Mouse (Mus musculus) stomach, embryonic 16.5 days (tissue): ENCODE data around the gene Abt1. TPM values are rescaled to one million over a fixed set of nuclear protein-coding genes. Genes with fewer than 3 reads are reported as not detected.

Experiments used
- ATAC-seq: fragments of 200-750 bp; cut with Nextera tagmentation; 2 replicates; pipeline ENCODE4 v1.8.0; 2017; ENCODE audit warnings: moderate number of reproducible peaks, moderate TSS enrichment; ENCODE audit not compliant: insufficient read depth, low FRiP score
- H3K27ac ChIP-seq: fragments of 300-500 bp; sonication (generic); 2 replicates; pipeline ENCODE4 v1.5.1; 2014; ENCODE audit warnings: low read length
- H3K27me3 ChIP-seq: fragments of 300-500 bp; sonication (generic); 2 replicates; pipeline ENCODE4 v1.6.1; 2014; ENCODE audit warnings: low read length, control low read depth, mixed read lengths; ENCODE audit not compliant: control insufficient read depth, insufficient read depth
- H3K36me3 ChIP-seq: fragments of 300-500 bp; sonication (generic); 2 replicates; pipeline ENCODE4 v1.6.1; 2014; ENCODE audit warnings: low read length; ENCODE audit not compliant: control insufficient read depth, insufficient read depth
- H3K4me1 ChIP-seq: fragments of 300-500 bp; sonication (generic); 2 replicates; pipeline ENCODE4 v1.6.1; 2014; ENCODE audit warnings: low read length, control low read depth, mixed read lengths; ENCODE audit not compliant: control insufficient read depth, insufficient read depth
- H3K4me2 ChIP-seq: fragments of 300-500 bp; sonication (generic); 2 replicates; pipeline ENCODE4 v1.6.1; 2014; ENCODE audit warnings: low read depth, low read length, mixed read lengths
- H3K4me3 ChIP-seq: fragments of 300-500 bp; sonication (generic); replicated peaks from 2 replicates; pipeline ENCODE4 v1.5.1; 2014; ENCODE audit warnings: mild to moderate bottlenecking, low read length
- H3K9ac ChIP-seq: fragments of 300-500 bp; sonication (generic); 2 replicates; pipeline ENCODE4 v1.6.1; 2014; ENCODE audit warnings: low read length
- H3K9me3 ChIP-seq: fragments of 300-500 bp; sonication (generic); replicated peaks from 2 replicates; pipeline ENCODE4 v1.6.1; 2016; ENCODE audit warnings: low read length, control low read depth; ENCODE audit not compliant: control insufficient read depth
- WGBS: fragments of 180-500 bp; shearing (Covaris S2); extraction: QIAGEN DNeasy Blood & Tissue Kit; methylation state at CpG from one replicate; pipeline ENCODE4 v1.1.7; 2014; 5-methylcytosine and 5-hydroxymethylcytosine counted together
- polyA plus RNA-seq: library from polyadenylated mRNA; unstranded; fragments of >200 nt; fragmentation: Nextera tagmentation; extraction: Ambion mirVana; gene quantifications from 2 replicates; pipeline ENCODE4 v1.2.1, GENCODE M21; 2015

Gene Abt1
- polyA plus RNA-seq, 1 experiment from 2014 or later: 11.4 TPM

DNA sequence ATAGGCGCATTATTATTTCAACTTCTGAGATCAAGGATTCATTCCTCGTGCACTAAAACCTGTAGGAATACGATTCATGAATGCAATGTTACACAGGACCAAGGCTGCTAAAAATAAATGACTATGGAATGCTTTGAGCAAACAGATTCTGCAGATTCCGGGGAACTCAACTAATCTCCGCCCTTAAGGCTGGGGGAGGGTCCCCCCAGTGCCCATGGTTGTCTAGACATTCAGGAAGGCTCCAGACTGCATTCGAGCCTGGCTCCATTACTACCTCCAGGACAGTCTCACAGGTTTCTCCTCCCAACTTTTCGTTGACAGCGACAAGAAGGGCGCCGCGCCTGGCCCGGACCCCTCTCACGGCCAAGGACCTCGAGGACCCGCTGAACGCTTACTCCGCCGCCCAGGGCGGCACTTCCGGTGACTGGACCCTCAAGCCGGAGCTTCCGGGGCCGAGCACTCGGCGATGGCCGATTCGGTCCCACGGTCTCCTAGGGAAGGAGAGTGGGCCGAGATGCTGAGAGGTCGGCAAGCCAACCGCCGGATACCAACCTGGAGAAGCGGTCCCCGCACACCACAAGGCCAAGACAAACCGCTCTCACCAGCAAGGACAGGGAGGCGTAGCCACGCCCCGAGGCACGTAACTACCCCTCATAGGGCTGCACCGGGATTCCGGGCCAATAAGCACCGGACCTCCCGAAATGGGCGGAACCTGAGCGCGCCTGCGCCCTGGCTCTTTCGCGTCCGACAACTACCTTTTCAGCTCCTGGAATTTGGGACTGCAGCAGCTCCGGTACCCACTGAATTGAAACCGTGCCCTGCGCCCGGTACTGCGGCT is 54.9 kb downstream of the Abt1 start, which contains the start of gene Zfp322a:
Zfp322a (minus strand) TSS at position 626 of the 838 bp plus-strand sequence.
- under 1% methylated on average over 55 of the region's 55 CpGs for WGBS
- Histone ChIP-seq H3K4me3 (peak within 1 kb of the TSS; percentile 77), H3K36me3 (no peaks in the 10 kb centered on the region), H3K27me3 (no peaks in the 10 kb centered on the region), H3K9me3 (no peaks in the 10 kb centered on the region), H3K27ac (peak within 1 kb of the TSS; percentile 95), H3K9ac (peak within 1 kb of the TSS; percentile 88), H3K4me2 (peak within 1 kb of the TSS; percentile 68), H3K4me1 (peaks cover 10% of the 10 kb centered on the region)
- ATAC-seq: peak; percentile 100

Other genes starting within 250 kb of the Abt1 start
- gene Vmn1r220, start 235.9 kb downstream of the Abt1 start, polyA plus RNA-seq: not detected in 2 replicates
- not detected in 2 replicates for gene Vmn1r221, start 209.7 kb downstream of the Abt1 start, polyA plus RNA-seq
- not detected in 2 replicates for gene Vmn1r222, start 187.9 kb downstream of the Abt1 start, polyA plus RNA-seq
- not detected in 2 replicates for gene Vmn1r223, start 176.7 kb downstream of the Abt1 start, polyA plus RNA-seq
- 36.9 and 38.3 TPM in 2 replicates for gene Zfp322a, start 54.7 kb downstream of the Abt1 start, polyA plus RNA-seq
- gene Btn1a1, start 42.0 kb upstream of the Abt1 start, polyA plus RNA-seq: 0.21 and 0.22 TPM in 2 replicates
- 0.14 and 0.28 TPM in 2 replicates for gene Btn2a2, start 65.0 kb upstream of the Abt1 start, polyA plus RNA-seq
- gene Hist1h4h, start 107.2 kb upstream of the Abt1 start, polyA plus RNA-seq: 5.7 and 6.3 TPM in 2 replicates
- gene Hist1h2af, start 110.0 kb upstream of the Abt1 start, polyA plus RNA-seq: 0.74 and 3.1 TPM in 2 replicates
- 4.7 and 6.1 TPM in 2 replicates for gene Hist1h3g, start 111.6 kb upstream of the Abt1 start, polyA plus RNA-seq
- 1.1 and 1.4 TPM in 2 replicates for gene Hist1h2bh, start 119.5 kb upstream of the Abt1 start, polyA plus RNA-seq
- gene Hist1h3f, start 120.2 kb upstream of the Abt1 start, polyA plus RNA-seq: 0.81 and 0.90 TPM in 2 replicates
- gene Hist1h4f, start 127.8 kb upstream of the Abt1 start, polyA plus RNA-seq: 1.6 TPM in 1 of 2 replicates, not detected in the other
- 0.67 and 0.93 TPM in 2 replicates for gene Hist1h1d, start 129.4 kb upstream of the Abt1 start, polyA plus RNA-seq
- gene Hist1h3e, start 138.5 kb upstream of the Abt1 start, polyA plus RNA-seq: 2.8 and 3.6 TPM in 2 replicates
- gene Hist1h2ae, start 147.4 kb upstream of the Abt1 start, polyA plus RNA-seq: 34.0 and 56.1 TPM in 2 replicates
- gene Hist1h2bg, start 147.5 kb upstream of the Abt1 start, polyA plus RNA-seq: 16.8 and 17.5 TPM in 2 replicates
- gene Hist1h2bf, start 150.3 kb upstream of the Abt1 start, polyA plus RNA-seq: 1.7 and 3.0 TPM in 2 replicates
- gene Hist1h2ad, start 150.5 kb upstream of the Abt1 start, polyA plus RNA-seq: 2.5 TPM in 2 replicates
- 6.3 and 6.5 TPM in 2 replicates for gene Hist1h3d, start 151.9 kb upstream of the Abt1 start, polyA plus RNA-seq
- gene Hist1h4d, start 157.7 kb upstream of the Abt1 start, polyA plus RNA-seq: 60.7 and 86.3 TPM in 2 replicates
- gene Hist1h2be, start 197.3 kb upstream of the Abt1 start, polyA plus RNA-seq: 2.8 and 3.0 TPM in 2 replicates
- 11.3 and 16.6 TPM in 2 replicates for gene Hist1h1e, start 198.7 kb upstream of the Abt1 start, polyA plus RNA-seq